Mouse (Mus musculus): Measurements from ENCODE around the gene Sat2.

Sat2 gene

DNA sequence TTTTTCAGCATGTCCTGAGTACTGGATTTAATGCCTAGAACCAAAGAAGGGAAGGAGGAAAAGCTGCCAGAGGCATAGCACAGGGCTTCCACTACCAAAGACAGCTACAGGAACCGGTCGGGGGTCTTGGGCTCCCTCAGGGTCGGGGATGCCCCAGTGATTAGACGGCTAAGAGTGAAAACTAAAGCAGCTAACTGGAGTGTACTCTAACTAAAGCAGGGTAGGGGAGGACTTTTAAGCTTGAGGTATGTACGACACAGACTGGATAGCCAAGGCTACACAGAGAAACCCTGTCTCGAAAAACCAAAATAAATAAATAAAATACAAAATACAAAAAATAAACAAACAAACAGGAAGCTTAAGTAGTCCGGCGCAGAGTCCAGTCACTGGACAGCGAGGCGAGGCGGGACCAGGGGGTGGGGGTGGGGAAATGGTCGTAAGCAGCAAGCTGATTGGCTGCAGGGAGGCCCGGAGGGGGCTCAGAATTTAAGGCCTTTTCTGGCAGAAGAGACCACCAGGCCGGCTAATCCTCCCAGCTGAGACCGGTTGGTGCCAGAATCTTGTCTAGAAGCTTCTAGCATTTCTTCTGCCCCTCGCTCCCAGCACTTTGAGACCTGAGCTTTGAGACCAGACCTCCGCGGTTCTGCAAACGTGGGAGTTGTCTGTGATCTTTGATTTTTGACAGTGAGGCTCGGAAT, at the start of gene Sat2:
Gene Sat2, plus strand, starts transcription at position 454 of the 698 bp plus-strand sequence.
- DNase-seq (ENCODE audit: low read depth, low spot score) = no peak

DNA sequence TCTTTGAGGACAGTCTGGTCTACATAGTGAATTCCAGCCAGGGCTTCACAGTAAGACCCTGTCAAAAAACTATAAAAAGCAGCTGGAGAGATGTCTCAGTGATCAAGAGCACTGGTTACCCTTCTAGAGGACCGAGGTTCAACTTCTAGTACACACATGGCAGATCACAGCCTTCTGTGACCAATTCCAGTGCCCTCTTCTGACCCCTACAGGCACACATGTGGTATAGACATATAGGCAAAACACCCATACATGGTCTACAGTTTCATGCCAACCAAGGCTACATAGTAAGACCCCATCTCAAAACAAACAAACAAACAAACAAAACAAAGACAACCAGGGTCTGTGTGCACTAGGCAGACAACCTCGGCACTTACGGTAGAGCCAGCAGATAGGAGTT, 46.6 kb upstream of the Sat2 start:
- DNase-seq (ENCODE audit: low read depth, low spot score) = peak; percentile 78

DNA sequence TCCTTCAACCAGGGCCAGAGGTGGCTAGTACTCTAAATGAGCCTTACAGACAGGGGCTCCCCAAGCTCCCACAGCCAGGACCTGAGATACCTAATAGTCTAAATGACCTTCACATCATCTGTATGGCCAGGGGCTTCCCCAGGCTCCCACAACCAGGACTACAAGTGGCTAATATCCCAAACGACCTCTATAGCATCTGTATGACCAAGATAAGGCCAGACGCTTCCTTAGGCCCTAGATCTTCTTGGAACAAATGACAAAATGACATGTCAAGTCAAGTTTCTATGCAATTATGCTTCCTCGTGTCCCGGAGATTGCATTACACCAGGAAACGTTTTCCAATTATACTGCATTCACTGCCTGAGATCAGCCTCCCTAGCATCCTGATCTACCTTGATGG, 45.5 kb upstream of the Sat2 start:
- DNase-seq (ENCODE audit: low read depth, low spot score) = no peak

DNA sequence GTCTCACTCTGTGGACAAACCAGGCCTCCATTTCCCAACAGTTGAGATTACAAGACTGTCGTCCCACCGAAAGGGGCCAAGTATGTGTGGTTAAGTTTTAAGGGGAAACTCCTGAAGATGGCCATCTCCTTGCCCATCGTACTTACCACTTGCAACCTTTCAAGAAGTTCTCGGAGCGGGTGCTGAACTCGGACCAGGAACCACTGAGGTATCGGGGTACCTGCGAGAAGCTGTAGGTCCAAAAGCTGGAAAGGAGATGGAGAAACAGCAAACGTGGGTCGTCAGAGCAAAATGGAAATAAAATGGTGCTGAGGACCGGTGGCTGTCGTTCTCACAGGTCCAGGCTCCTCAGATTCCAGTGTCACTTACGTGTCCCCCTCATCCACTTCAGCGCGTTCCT, 43.5 kb upstream of the Sat2 start:
- DNase-seq (ENCODE audit: low read depth, low spot score) = no peak

DNA sequence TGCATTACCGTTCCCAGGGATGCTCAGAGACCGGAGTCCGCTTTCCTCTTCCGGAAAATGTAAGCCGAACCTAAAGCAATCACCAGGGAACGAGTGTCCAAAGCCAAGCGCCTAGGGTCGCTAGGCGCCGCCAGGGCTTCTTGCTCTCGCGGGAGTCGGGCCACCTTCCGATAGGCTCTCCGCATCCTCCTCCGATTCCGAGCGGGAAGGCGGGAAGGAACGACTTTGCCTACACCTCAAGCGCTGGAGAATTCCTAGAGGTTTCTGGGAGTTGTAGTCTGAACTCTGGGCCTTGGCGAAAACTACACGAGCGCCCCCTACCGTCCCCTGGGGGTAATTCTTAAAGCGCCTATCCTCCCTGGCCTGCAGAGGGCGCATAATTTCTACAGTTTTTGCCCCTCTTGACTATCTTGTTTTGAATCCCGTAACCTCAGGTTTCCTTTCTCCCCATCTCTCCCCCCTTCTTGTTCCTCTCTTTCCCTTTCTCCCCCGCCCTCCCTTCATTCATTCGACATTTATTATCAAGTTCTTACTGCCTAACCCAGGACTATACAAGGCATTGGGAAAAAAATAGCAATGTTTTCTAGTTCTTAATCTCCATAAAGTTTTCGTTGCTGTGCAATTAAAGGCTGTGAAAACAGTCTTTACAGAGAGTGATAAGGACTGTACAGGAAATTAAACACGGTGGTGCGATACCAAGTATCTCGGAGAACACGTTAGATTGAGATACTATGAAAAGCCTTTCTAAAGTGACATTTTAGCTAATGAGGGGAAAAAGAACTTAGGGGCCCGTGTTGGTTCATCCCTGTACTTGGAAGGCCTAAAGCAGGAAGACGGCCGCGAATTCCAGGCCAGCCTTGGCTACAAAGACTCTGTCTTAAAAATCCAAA, 42.5 kb upstream of the Sat2 start:
- DNase-seq (ENCODE audit: low read depth, low spot score) = peak; percentile 100

DNA sequence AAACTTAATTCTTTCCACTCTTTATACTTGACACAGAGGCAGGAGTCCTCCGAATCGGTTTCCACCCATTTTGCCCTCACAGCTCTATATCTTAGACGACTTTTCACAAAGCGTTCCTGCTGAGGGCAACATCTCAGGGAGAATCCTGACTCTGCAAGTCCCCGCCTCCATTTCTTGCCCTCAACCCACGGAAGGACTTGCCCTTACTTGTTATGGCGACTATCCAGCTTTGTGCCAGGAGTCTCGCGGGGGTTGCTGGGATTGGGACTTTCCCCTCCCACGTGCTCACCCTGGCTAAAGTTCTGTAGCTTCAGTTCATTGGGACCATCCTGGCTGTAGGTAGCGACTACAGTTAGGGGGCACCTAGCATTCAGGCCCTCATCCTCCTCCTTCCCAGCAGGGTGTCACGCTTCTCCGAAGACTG, 41.7 kb upstream of the Sat2 start, which contains the start of the genes Wrap53 and Trp53:
Gene Wrap53, minus strand, starts transcription at position 165 of the 424 bp plus-strand sequence.
Gene Trp53, plus strand, starts transcription at position 269 of the 424 bp plus-strand sequence.
- DNase-seq (ENCODE audit: low read depth, low spot score) = peak; percentile 97

DNA sequence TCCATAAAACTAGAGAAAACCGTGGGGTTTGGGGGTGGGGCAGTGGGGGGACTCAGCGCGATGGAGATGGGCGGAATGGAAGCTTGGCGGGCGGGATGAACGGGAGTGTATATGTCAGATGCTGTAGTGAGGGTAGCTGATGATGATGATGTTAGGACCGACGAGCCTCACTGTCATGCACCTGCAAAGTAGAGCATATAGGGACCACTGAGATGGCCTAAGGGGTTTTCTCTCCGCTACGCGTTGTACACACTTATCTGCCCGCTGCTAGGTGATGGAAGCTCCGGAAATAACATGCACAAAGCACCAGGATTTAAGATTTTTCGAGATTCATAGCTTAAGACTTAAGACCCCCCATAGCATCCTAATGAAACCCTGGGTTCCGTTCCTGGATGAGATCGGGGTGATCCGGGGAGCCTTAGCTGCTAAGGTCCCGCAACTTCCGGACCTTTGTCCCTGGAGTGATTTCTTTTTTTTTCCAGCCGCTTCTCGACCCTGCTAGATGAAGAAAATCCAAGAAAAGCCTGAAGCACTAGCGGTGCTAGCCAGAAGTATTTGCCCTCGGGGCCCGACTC, 41.2 kb upstream of the Sat2 start:
- no peak for DNase-seq (ENCODE audit: low read depth, low spot score)

DNA sequence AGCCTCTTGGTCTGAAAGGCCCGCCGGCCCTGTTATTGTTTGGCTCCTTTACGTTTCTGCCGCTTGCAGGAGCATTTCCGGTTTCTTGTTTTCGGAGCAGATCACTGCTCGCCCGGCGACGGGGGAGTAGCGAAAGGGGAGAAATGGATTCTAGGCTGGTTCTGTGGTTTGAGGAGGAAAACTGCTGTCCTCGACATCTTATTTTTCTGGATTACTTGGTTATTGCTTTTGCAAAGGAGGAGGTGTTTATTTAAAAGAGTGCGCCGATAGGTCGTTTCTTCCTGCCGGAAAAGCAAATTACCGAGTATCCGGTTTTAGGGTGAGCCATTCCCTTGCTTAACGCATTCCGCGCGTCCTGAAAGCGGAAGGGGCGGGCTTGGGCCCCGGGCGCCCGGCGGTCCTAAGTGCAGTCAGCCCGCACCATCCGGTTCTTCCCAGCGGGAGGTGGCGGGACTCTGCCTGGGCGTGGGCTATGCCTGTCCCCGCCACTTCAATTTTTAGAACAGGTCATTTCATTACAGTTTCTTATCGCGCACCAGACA, 40.6 kb upstream of the Sat2 start:
- peak; percentile 99 for DNase-seq (ENCODE audit: low read depth, low spot score)

DNA sequence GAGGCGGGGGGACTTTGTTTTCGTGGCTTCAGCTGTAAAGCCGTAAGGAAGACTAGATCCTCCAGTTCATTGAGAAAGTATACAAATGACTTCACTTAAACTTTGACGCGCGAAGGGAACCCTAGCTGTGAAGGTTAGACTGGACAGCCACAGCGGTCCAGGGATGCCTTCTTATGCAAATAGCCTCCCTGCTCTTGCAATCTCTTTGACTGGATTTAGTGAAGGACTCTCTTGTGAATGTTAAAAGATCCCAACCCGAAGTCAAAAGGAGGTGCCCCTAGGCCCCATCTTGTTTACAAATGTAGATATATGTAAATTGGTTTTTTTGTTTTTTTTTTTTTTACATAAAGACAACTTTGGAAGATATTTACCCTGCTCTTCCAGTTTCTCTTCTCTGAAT, 40.0 kb upstream of the Sat2 start:
- DNase-seq (ENCODE audit: low read depth, low spot score) = peak; percentile 95

DNA sequence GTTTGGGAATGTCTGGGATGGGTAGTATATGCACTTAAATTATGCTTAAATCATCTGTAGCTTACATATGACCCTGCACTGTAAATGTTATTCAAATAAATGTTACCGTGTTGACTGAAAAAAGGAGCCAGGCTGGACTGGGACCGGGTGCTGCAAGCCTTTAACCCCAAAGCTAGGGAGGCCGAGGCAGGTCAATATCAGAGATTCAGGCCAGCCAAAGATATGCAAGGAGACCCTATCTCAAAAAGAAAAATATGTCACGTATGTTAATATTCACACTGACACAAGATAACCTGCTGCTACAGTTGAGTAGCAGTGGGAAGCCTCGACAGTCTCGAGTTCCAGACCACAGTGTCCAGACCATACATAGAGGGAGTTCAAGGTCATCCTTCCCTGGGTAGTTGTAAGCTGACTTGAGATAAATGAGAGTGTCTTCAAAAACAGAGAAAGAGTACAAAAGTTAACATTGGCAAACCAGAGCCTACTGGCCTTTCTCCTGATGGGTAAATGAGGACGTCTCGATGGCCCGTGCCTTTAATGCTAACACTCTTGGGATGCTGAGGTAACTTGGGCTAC, 39.5 kb upstream of the Sat2 start:
- DNase-seq (ENCODE audit: low read depth, low spot score) = peak; percentile 66

DNA sequence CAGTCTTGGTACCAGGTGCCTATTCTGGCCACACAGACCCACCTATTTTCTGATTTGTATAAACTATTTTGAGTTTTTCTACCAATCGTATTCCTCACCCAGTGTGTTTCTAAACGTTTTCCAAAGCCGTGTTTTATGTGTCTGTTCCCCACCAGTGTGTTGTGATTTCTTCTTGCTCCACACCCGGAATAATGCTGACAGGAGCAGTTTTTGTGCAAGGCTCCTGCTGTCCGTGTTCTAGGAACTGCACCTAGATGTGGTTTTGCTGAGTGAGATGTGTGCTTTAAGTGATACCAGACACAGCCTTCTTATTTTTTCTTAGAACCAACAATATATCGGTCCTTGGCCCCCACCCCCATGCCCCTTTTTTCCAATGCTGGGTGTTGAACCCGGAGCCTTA, 37.8 kb upstream of the Sat2 start:
- DNase-seq (ENCODE audit: low read depth, low spot score) = no peak

DNA sequence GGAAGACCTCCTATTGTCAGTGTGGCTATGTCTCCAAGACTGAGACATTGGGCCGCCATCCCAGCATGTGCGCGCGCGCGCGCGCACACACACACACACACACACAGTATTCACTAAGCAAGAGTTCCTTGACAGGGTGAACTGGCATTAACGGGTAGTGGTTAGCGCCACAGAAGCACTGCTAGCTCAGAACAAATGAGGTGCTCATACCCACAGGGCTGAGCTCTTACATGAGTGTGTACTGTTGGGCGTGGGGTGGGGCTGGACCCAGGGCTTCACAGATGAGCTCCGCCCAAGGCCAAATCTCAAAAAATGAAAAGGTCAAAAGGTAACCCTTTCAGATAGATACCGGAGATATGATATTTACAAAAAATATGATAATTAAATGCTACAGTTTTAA, 36.9 kb upstream of the Sat2 start:
- DNase-seq (ENCODE audit: low read depth, low spot score) = peak; percentile 70

DNA sequence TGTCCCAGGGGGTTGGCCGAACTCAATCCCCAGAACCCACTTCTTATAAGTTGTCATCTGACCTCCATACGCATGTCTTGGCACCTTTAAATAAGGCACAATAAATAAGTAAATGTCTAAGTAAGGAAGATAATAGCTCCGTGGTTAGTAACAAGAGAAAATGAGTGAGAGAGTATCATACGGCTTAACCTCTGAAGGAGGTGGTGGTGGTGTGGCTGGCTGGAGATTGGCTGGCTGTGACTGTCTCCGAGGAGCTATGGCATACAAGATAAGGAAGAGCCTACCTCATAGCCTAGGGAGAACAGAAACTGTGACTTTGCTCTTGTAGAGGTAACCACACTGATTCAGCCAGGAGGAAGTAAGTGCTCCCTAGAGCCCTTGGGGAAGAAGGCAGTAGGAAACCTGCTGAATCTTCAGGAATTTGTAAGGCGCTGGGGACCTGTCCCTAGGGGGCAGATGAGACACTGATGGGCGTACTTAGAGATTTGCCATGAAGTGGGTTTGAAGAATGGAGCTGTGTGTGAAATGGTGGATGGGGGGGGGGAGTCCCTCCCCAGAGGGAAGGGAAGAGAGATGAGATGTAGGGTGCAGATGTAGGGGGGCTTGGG, 36.0 kb upstream of the Sat2 start:
- DNase-seq (ENCODE audit: low read depth, low spot score) = peak; percentile 69

DNA sequence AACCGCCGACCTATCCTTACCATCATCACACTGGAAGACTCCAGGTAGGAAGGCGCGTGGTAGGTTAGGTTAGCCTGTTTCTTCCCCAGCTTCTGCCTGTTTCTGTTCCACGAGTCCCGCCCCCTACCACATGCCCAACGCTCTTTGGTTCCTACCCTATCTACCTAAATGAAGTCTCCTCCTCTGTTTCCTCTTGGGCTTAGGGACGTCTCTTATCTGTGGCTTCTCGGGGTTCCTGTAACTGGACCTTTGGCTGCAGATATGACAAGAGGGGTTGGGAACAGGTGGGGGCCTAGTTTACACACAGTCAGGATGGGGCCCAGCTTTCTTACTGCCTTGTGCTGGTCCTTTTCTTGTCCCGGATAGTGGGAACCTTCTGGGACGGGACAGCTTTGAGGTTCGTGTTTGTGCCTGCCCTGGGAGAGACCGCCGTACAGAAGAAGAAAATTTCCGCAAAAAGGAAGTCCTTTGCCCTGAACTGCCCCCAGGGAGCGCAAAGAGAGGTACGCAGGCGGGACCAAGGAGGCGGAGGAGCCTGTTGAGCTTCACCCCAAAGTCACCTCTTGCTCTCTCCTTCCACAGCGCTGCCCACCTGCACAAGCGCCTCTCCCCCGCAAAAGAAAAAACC, 32.5 kb upstream of the Sat2 start:
- DNase-seq (ENCODE audit: low read depth, low spot score) = no peak

DNA sequence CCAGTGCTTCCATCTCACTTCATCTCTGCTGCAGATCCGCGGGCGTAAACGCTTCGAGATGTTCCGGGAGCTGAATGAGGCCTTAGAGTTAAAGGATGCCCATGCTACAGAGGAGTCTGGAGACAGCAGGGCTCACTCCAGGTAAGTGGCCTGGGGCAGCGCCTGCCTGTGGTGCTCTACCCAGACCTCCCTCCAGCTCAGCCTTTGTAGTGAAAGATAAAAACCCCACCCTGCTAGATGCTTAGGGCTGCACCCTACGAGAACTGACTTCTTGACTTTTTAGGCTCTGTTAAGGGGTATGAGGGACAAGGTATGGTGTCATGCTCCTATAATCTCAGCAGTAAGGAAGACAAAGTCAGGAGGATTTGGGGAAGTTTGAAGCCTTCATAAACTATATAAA, 31.2 kb upstream of the Sat2 start:
- no peak for DNase-seq (ENCODE audit: low read depth, low spot score)

DNA sequence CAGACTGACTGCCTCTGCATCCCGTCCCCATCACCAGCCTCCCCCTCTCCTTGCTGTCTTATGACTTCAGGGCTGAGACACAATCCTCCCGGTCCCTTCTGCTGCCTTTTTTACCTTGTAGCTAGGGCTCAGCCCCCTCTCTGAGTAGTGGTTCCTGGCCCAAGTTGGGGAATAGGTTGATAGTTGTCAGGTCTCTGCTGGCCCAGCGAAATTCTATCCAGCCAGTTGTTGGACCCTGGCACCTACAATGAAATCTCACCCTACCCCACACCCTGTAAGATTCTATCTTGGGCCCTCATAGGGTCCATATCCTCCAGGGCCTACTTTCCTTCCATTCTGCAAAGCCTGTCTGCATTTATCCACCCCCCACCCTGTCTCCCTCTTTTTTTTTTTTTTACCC, 30.4 kb upstream of the Sat2 start:
- no peak for DNase-seq (ENCODE audit: low read depth, low spot score)

DNA sequence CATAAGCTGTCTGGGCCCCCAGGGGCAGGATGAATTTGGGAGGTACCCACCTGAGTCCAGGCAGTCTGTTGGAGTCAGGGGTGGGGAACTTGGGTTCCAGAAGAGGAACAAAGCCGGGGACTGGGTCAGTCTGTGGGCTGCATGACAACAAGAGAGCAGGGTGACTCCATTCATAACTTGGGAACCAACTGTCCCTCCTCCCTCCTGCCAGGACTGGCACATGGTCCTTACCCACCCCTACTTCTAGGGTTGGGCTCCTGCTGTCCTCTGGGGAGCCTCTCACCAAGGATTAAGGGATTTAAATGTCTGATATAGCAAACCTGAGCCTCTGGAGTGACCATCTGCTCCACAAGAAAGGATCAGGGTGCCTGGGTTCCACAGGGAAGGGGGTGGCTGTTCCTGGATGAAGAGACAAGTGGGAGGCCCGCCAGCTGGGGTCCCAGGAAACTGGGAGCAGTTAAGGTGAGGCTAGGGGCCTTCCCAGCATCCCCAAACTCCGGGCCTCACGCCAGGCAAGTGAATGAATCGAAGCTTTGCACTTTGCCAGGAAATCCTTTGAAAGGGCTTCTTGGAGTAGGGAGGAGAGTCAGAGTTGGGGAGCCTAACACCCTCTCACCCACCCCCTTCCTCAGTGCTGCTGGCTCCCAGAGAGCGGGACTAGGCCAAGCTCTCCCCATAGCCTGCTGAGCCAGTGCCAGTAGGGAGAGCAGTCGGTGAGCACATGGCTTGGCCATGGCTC, 29.8 kb upstream of the Sat2 start:
- DNase-seq (ENCODE audit: low read depth, low spot score) = no peak

DNA sequence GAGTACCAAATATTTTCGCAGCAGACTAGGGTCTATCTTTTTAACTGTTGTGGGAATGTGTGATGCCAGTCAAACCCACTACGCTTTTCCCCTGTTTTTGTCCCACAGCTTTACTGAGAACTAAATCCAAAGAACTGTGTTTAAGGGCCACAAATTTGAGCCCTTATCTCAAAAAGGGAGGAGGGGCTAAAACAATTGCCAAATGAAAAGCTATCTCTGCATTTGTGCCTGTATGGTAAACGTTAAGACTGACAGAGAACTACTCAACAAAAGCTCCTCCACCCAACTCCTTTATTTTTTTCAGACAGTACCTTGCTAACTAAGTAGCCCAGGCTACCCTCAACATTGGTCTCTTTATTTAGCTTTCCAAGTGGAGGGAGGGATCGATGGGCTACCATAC, 29.0 kb upstream of the Sat2 start:
- DNase-seq (ENCODE audit: low read depth, low spot score) = no peak

DNA sequence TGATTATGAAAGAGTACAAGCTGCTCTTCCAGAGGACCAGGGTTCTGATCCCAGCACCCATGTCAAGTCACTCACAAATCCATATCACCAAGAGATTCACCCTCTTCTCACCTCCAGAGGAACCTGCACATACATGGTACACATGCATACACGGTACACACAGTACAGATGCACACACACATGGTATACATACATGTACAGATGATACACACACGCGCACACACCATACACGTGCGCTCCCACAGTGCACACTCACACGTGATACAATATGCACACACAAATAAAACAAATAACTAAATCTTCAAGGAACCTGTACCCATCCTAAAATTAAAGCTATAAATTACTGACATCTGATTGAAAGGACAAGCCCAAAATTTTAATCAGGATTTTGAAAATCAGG, 27.0 kb upstream of the Sat2 start:
- DNase-seq (ENCODE audit: low read depth, low spot score) = no peak

DNA sequence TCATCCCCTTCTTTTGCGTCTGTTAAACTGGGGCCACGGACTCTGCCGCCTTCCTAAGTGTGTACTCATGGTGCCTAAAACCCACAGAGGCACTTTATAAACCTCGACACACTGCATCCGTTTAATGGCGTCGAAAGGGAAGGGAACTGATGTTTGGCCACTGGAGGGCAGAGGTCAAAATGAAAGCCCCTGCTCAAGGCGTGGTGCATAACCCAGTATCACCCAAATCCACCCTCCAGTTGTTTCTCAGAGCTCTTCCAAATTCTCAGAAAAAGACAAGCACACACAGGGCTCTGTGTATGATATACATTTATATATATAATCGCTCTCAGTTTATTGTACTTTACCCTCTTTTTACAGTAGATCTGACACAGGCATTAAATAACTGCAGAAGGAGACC, 22.4 kb upstream of the Sat2 start:
- no peak for DNase-seq (ENCODE audit: low read depth, low spot score)
